Mouse (Mus musculus): ENCODE data around the gene Jund. TPM values are rescaled to one million over a fixed set of nuclear protein-coding genes. Genes with fewer than 3 reads are reported as not detected.

The Jund gene
- polyA plus RNA-seq, 1 experiment, result 48.1 TPM

GRCm38 (mm10) chr8:70678679-70679078, 20.1 kb upstream of the Jund start:
- TF ChIP-seq CTCF (IDR thresholded peaks at IDR 0.05; ENCODE audit: control insufficient read depth, insufficient read depth, low read length) (no peak), POLR2A (IDR thresholded peaks at IDR 0.05; ENCODE audit: borderline replicate concordance, control insufficient read depth, low read depth, low read length) (no peak)
- H3K4me3 ChIP-seq (replicated peaks; ENCODE audit: control insufficient read depth, low read depth, low read length), result no peak overlapping the region
- H3K4me1 ChIP-seq (ENCODE audit: control insufficient read depth, insufficient read depth, low read length), result peaks cover 12% of the 10 kb centered on the region
- H3K27ac ChIP-seq (ENCODE audit: control insufficient read depth, insufficient read depth, low read depth, low read length, poor library complexity), result no peak overlapping the region

GRCm38 (mm10) chr8:70679404-70679803, 19.3 kb upstream of the Jund start:
- H3K4me1 ChIP-seq (ENCODE audit: control insufficient read depth, insufficient read depth, low read length), result peaks cover 10% of the 10 kb centered on the region
- H3K27ac ChIP-seq (ENCODE audit: control insufficient read depth, insufficient read depth, low read depth, low read length, poor library complexity), result no peak overlapping the region
- 86% methylated on average over 4 of the region's 4 CpGs for WGBS
- no peak overlapping the region for H3K4me3 ChIP-seq (replicated peaks; ENCODE audit: control insufficient read depth, low read depth, low read length)
- TF ChIP-seq CTCF (IDR thresholded peaks at IDR 0.05; ENCODE audit: control insufficient read depth, insufficient read depth, low read length), result no peak
- no peak for TF ChIP-seq POLR2A (IDR thresholded peaks at IDR 0.05; ENCODE audit: borderline replicate concordance, control insufficient read depth, low read depth, low read length)

DNA sequence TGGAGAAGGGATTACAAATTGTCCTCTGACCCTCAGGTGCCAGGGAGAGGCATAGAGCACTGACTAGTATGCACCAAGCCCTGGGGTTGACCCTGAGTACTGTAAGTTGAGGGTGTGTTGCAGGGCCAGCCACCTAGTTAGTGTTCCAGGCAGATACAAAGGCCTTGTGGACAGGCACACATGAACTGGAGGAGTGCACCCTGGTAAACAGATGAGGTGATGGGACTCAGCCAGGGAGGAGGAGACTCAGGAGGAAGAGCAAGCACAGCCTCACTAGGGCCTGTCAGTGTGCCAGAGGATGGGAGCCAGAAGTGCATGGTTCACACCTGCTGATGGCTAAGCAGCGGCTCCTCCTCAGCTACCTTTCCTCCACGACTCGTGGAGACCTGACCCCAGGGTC, 18.7 kb upstream of the Jund start:
- TF ChIP-seq POLR2A (IDR thresholded peaks at IDR 0.05; ENCODE audit: borderline replicate concordance, control insufficient read depth, low read depth, low read length), result no peak
- TF ChIP-seq CTCF (IDR thresholded peaks at IDR 0.05; ENCODE audit: control insufficient read depth, insufficient read depth, low read length), result no peak
- 82% methylated on average over 3 of the region's 3 CpGs for WGBS
- Histone ChIP-seq H3K4me1 (ENCODE audit: control insufficient read depth, insufficient read depth, low read length) (peaks cover 5% of the 10 kb centered on the region), H3K4me3 (replicated peaks; ENCODE audit: control insufficient read depth, low read depth, low read length) (no peak overlapping the region), H3K27ac (ENCODE audit: control insufficient read depth, insufficient read depth, low read depth, low read length, poor library complexity) (no peak overlapping the region)

- WGBS, result 74% methylated on average over 3 of the region's 3 CpGs
- Histone ChIP-seq H3K4me3 (replicated peaks; ENCODE audit: control insufficient read depth, low read depth, low read length) (no peak overlapping the region), H3K27ac (ENCODE audit: control insufficient read depth, insufficient read depth, low read depth, low read length, poor library complexity) (no peak overlapping the region), H3K4me1 (ENCODE audit: control insufficient read depth, insufficient read depth, low read length) (peaks cover 5% of the 10 kb centered on the region)
- no peak for TF ChIP-seq CTCF (IDR thresholded peaks at IDR 0.05; ENCODE audit: control insufficient read depth, insufficient read depth, low read length)
- TF ChIP-seq POLR2A (IDR thresholded peaks at IDR 0.05; ENCODE audit: borderline replicate concordance, control insufficient read depth, low read depth, low read length), result no peak
These were observed 17.3 kb upstream of the Jund start for GRCm38 (mm10) chr8:70681410-70681809.

GRCm38 (mm10) chr8:70682193-70682592, 16.6 kb upstream of the Jund start:
- TF ChIP-seq POLR2A (IDR thresholded peaks at IDR 0.05; ENCODE audit: borderline replicate concordance, control insufficient read depth, low read depth, low read length) (no peak), CTCF (IDR thresholded peaks at IDR 0.05; ENCODE audit: control insufficient read depth, insufficient read depth, low read length) (no peak)
- Histone ChIP-seq H3K4me1 (ENCODE audit: control insufficient read depth, insufficient read depth, low read length) (peaks cover 5% of the 10 kb centered on the region), H3K27ac (ENCODE audit: control insufficient read depth, insufficient read depth, low read depth, low read length, poor library complexity) (no peak overlapping the region), H3K4me3 (replicated peaks; ENCODE audit: control insufficient read depth, low read depth, low read length) (no peak overlapping the region)
- 61% methylated on average over 19 of the region's 19 CpGs for WGBS

- H3K4me1 ChIP-seq (ENCODE audit: control insufficient read depth, insufficient read depth, low read length), result peaks cover 5% of the 10 kb centered on the region
- TF ChIP-seq POLR2A (IDR thresholded peaks at IDR 0.05; ENCODE audit: borderline replicate concordance, control insufficient read depth, low read depth, low read length), result no peak
- TF ChIP-seq CTCF (IDR thresholded peaks at IDR 0.05; ENCODE audit: control insufficient read depth, insufficient read depth, low read length), result no peak
- 50% methylated on average over 3 of the region's 3 CpGs for WGBS
- no peak overlapping the region for H3K27ac ChIP-seq (ENCODE audit: control insufficient read depth, insufficient read depth, low read depth, low read length, poor library complexity)
- H3K4me3 ChIP-seq (replicated peaks; ENCODE audit: control insufficient read depth, low read depth, low read length), result no peak overlapping the region
These were observed 16.1 kb upstream of the Jund start for GRCm38 (mm10) chr8:70682692-70683091.

DNA sequence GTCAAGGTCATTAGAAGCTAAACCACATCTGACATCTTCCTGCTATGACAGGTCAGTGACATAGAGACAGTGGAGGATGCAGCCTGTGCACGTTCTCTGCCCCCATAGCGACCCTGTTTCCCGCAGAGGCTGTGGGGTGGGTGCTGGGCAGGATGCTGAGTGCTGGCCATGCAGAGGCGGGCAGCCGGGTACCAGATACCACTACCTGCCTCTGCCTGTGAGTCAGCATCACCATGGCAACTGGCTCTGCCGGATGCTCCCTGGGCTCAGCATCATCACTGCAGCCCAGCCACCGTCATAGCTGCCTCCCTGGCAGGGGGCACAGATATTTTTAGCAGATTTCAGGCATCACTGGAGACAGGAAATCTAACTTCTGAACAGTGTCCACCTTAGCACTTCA, 14.5 kb upstream of the Jund start:
- Histone ChIP-seq H3K4me1 (ENCODE audit: control insufficient read depth, insufficient read depth, low read length) (peaks cover 2% of the 10 kb centered on the region; the same call in 1 of the 2 replicates), H3K4me3 (replicated peaks; ENCODE audit: control insufficient read depth, low read depth, low read length) (no peak overlapping the region), H3K27ac (ENCODE audit: control insufficient read depth, insufficient read depth, low read depth, low read length, poor library complexity) (no peak overlapping the region)
- WGBS, result 71% methylated on average over 7 of the region's 7 CpGs
- no peak for TF ChIP-seq POLR2A (IDR thresholded peaks at IDR 0.05; ENCODE audit: borderline replicate concordance, control insufficient read depth, low read depth, low read length)

DNA sequence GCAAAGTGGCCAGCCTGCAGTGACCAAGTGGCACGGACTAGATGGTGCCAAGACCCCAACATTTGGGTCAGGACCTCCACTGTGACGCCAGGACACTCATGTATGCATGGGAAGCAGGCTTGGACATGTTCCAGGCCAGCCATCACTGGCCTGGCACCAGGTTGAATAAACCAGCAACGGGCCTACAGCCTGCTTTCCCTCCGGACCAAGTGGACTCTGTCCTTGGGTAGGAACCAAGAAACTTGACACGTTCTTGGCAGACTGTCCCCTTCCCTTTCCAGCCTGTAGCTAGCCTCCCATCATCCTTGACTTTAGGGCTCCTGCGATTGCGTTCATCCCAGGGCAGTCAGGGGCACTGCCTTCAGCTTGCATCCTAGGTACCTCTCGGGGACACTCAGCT, 11.2 kb upstream of the Jund start:
- no peak overlapping the region for H3K4me3 ChIP-seq (replicated peaks; ENCODE audit: control insufficient read depth, low read depth, low read length)
- TF ChIP-seq POLR2A (IDR thresholded peaks at IDR 0.05; ENCODE audit: borderline replicate concordance, control insufficient read depth, low read depth, low read length) (no peak), CTCF (IDR thresholded peaks at IDR 0.05; ENCODE audit: control insufficient read depth, insufficient read depth, low read length) (no peak)
- H3K4me1 ChIP-seq (ENCODE audit: control insufficient read depth, insufficient read depth, low read length), result no peaks in the 10 kb centered on the region
- H3K27ac ChIP-seq (ENCODE audit: control insufficient read depth, insufficient read depth, low read depth, low read length, poor library complexity), result no peak overlapping the region
- 82% methylated on average over 8 of the region's 8 CpGs for WGBS

DNA sequence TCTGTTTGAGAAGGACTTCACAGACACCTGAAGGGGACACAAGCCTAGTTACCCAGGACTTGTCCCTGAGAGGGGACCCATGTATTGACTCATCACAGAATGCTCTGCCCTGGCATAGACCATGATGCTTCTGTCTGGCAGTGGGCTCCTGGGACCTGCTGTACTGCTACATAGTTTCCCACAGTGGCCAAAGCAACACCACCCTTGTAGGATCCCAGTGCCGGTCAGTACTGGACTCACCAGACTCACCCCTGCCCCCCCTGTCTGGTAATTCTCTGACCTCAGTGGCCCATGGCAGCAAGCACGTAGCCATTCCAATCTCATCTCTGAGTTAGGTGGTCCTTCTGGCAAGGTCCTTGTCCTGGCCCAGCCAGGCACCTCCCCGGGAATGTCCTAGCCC, 10.6 kb upstream of the Jund start:
- no peak overlapping the region for H3K4me3 ChIP-seq (replicated peaks; ENCODE audit: control insufficient read depth, low read depth, low read length)
- WGBS, result 92% methylated on average over 3 of the region's 3 CpGs
- H3K4me1 ChIP-seq (ENCODE audit: control insufficient read depth, insufficient read depth, low read length), result no peaks in the 10 kb centered on the region
- no peak overlapping the region for H3K27ac ChIP-seq (ENCODE audit: control insufficient read depth, insufficient read depth, low read depth, low read length, poor library complexity)
- TF ChIP-seq CTCF (IDR thresholded peaks at IDR 0.05; ENCODE audit: control insufficient read depth, insufficient read depth, low read length) (no peak), POLR2A (IDR thresholded peaks at IDR 0.05; ENCODE audit: borderline replicate concordance, control insufficient read depth, low read depth, low read length) (no peak)

Data from bone marrow, adult 2 months (tissue).